ENCODE assay signal across 9 mouse cellular contexts in genomic region chr13:34266067-34266466, GRCm38 (mm10).
"Had no signal": no experiment of that assay in that cellular context is flagged by ENCODE, and none has a peak within 500 bp of the region (broad histone marks: within the 10 kb centered on the region; RNA-seq: fewer than 3 reads in every experiment).

No protein-coding gene starts in this region.

- H3K36me3 ChIP-seq: kidney, embryonic 15.5 days had no signal

- H3K27me3 ChIP-seq: kidney, embryonic 15.5 days had no signal

- H3K4me3 ChIP-seq: kidney, embryonic 15.5 days; left cerebral cortex, adult 2 months had no signal

- H3K27ac ChIP-seq: left cerebral cortex, adult 2 months; macrophage had no signal

- H3K9me3 ChIP-seq: kidney, embryonic 15.5 days had no signal

- H3K9ac ChIP-seq: kidney, embryonic 15.5 days; lung, embryonic 14.5 days had no signal

- H3K4me2 ChIP-seq: kidney, embryonic 15.5 days; lung, embryonic 14.5 days had no signal

- ATAC-seq: intestine, postnatal 0 days had no signal

- DNase-seq: layer of hippocampus, postnatal 36 days; lung, embryonic 14.5 days; midbrain, embryonic 14.5 days; thymus, adult 18-20 months; thymus, postnatal 36 days had no signal
